Comparison of ENCODE assay signal across 8 mouse cellular contexts in the genomic region with DNA sequence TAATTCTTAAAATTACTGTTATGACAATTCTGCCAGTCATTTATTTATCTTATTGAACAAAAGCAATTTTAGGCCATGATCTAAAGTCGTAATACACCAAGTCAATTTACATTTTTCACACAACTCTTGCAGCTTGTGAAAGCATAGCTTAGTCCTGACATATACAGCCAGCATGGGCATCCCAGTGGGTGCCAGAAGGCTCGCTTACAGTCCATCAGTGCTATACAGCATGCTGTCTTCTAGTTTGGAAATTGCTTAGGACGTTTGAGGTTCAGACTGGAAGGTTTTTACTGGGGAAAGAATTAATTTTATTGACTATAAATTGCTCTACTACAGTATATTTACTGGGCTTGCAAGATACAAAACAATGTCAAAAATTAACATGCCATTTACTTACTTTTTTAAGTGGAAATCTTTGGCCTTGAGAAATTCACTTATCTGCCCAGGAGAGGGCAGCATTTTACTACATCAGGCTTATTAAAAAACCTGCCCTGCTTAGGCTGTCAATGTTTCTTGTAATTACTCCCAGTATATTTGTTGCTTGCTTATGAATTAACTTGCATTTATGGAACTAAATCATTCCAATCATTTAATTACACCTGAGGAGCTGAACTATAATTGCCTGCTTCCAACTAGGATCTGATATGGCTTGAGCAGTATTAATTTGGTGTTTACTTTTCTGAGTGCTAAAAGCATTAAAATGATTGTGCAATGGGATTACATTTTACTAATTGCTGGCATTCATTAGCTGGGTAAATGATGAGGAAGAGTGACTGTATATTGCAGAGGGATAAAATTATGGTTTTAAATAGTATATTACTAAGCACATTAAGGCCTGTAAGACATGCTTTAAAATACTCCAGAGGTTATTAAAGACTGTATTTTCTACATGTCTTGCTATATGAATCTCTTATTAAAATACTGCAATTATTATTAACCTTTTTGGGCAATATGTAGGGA. TPM values are rescaled to one million over a fixed set of nuclear protein-coding genes. Genes with fewer than 3 reads are reported as not detected.
A peak's percentile ranks its signal among the peaks of the same experiment; 100 is the strongest.
DNase-seq lines count a peak whose midpoint lies in the region; ATAC-seq lines count a peak whose summit lies in the region.

No protein-coding gene starts in this region.

- H3K4me2 ChIP-seq in hindbrain, embryonic 11.5 days (replicated peaks; ENCODE audit: low read depth, low read length), result no peak overlapping the region

- DNase-seq in hindbrain, embryonic 11.5 days (ENCODE audit: low spot score), result peak; percentile 54
- DNase-seq in hindbrain, embryonic 10.5 days (ENCODE audit: low spot score), result no peak
- peak; percentile 13 for DNase-seq in CD4-positive helper T cell, adult 2 months (ENCODE audit: low read depth, low spot score)
- DNase-seq in ZHBTc4 (ENCODE audit: low read depth, low spot score), result peak; percentile 55
- peak; percentile 37 for DNase-seq in gonadal fat pad, adult 2 months (ENCODE audit: low read depth)
- DNase-seq in mesoderm, embryonic 11.5 days (ENCODE audit: low read depth, low spot score), result peak; percentile 65
- DNase-seq in spleen, adult 12 weeks (ENCODE audit: low spot score), result no peak

- no peaks in the 10 kb centered on the region for H3K36me3 ChIP-seq in hindbrain, embryonic 11.5 days (ENCODE audit: control insufficient read depth, insufficient read depth, low read length)
- no peaks in the 10 kb centered on the region for H3K36me3 ChIP-seq in hindbrain, embryonic 10.5 days

- 47% methylated on average over 3 of the region's 3 CpGs for WGBS in hindbrain, embryonic 11.5 days
- WGBS in hindbrain, embryonic 10.5 days, result 43% methylated on average over 3 of the region's 3 CpGs

- H3K4me1 ChIP-seq in hindbrain, embryonic 11.5 days (replicated peaks; ENCODE audit: control insufficient read depth, insufficient read depth, low read length), result no peaks in the 10 kb centered on the region
- H3K4me1 ChIP-seq in hindbrain, embryonic 10.5 days (replicated peaks), result no peaks in the 10 kb centered on the region

- H3K4me3 ChIP-seq in hindbrain, embryonic 11.5 days (ENCODE audit: low read depth, low read length), result no peak overlapping the region
- H3K4me3 ChIP-seq in hindbrain, embryonic 10.5 days, result no peak overlapping the region

- no peaks in the 10 kb centered on the region for H3K27me3 ChIP-seq in hindbrain, embryonic 11.5 days (ENCODE audit: control insufficient read depth, insufficient read depth, low read length)
- H3K27me3 ChIP-seq in hindbrain, embryonic 10.5 days (ENCODE audit: insufficient read depth, poor library complexity, severe bottlenecking), result 0 out of 2 replicates have a peak, but pooled peaks cover 4% of the 10 kb centered on the region

- H3K27ac ChIP-seq in hindbrain, embryonic 11.5 days (ENCODE audit: low read depth, low read length), result no peak overlapping the region
- H3K27ac ChIP-seq in hindbrain, embryonic 10.5 days, result no peak overlapping the region

- no peak overlapping the region for H3K9ac ChIP-seq in hindbrain, embryonic 11.5 days (ENCODE audit: low read depth, low read length)

- ATAC-seq in hindbrain, embryonic 11.5 days (ENCODE audit: low FRiP score), result peak; percentile 59; the same call in 1 of the 2 replicates
- no peak for ATAC-seq in megakaryocyte, adult 5-6 weeks (ENCODE audit: poor library complexity, severe bottlenecking)

- no peaks in the 10 kb centered on the region for H3K9me3 ChIP-seq in hindbrain, embryonic 11.5 days (ENCODE audit: control insufficient read depth, low read length)
- H3K9me3 ChIP-seq in hindbrain, embryonic 10.5 days, result no peaks in the 10 kb centered on the region

RNA-seq across cellular contexts. Expression of gene Mipol1, which starts 51.2 kb away (rescaled TPM):
- 7.4 and 8.4 TPM in 2 replicates for polyA plus RNA-seq in hindbrain, embryonic 11.5 days (2014; fragmentation: Nextera tagmentation; extraction: Ambion mirVana)
- 6.7 and 8.5 TPM in 2 replicates for polyA plus RNA-seq in hindbrain, embryonic 10.5 days (2016; fragmentation: Nextera tagmentation; extraction: Ambion mirVana)
- polyA plus RNA-seq in gonadal fat pad, adult 2 months (2012; rRNA removed), result 2.1 and 2.3 TPM in 2 replicates
- 2.1 and 3.4 TPM in 2 replicates for total RNA-seq in megakaryocyte, adult 5-6 weeks (2015)
- 2.6 and 4.5 TPM in 2 replicates for total RNA-seq in megakaryocyte, adult 5-6 weeks (2017)

RNA-seq across cellular contexts. Expression of gene Prps1l3, which starts 51.2 kb away (rescaled TPM):
- 69.9 and 70.3 TPM in 2 replicates for polyA plus RNA-seq in hindbrain, embryonic 11.5 days (2014; fragmentation: Nextera tagmentation; extraction: Ambion mirVana)
- polyA plus RNA-seq in hindbrain, embryonic 10.5 days (2016; fragmentation: Nextera tagmentation; extraction: Ambion mirVana), result 54.8 and 75.7 TPM in 2 replicates
- 19.3 and 21.5 TPM in 2 replicates for polyA plus RNA-seq in gonadal fat pad, adult 2 months (2012; rRNA removed)
- total RNA-seq in megakaryocyte, adult 5-6 weeks (2015), result 19.4 and 23.1 TPM in 2 replicates
- 34.6 and 37.6 TPM in 2 replicates for total RNA-seq in megakaryocyte, adult 5-6 weeks (2017)

Comparison
In these comparisons a context has a peak if more than half of its experiments do, and no peak if none do; other contexts are left out.
1. DNase-seq: peak in hindbrain, embryonic 11.5 days (single experiment), CD4-positive helper T cell, adult 2 months (single experiment), ZHBTc4 (single experiment), gonadal fat pad, adult 2 months (single experiment) and mesoderm, embryonic 11.5 days (single experiment); none in hindbrain, embryonic 10.5 days (single experiment) and spleen, adult 12 weeks (single experiment).